Mouse (Mus musculus) B cell, adult 2 months (primary cell): ENCODE measurements around the gene Zcrb1.

Experiments used
- DNase-seq, 2 experiments: peaks; one replicate each; pipeline ENCODE4 v3.0.0; 2022

The Zcrb1 gene

DNA sequence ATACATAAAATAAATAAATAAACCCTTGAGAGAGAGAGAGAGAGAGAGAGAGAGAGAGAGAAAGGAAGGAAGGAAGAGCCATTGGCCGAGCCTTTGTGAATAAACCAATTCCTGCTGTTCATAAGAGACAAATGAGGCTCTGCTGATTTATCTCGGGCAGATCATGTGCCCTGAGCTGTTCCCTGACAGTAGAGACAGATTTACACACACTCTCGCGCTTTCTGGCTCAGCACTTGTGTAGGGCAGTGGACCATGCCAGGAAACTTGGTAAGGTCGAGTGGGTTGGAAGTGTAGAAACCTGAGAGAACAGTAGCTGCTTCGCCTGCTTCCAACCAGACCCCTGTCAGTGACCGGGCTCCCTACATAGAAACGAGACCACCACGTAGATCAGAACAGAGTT lies 29.6 kb downstream of the Zcrb1 start:
- no peak for DNase-seq

DNA sequence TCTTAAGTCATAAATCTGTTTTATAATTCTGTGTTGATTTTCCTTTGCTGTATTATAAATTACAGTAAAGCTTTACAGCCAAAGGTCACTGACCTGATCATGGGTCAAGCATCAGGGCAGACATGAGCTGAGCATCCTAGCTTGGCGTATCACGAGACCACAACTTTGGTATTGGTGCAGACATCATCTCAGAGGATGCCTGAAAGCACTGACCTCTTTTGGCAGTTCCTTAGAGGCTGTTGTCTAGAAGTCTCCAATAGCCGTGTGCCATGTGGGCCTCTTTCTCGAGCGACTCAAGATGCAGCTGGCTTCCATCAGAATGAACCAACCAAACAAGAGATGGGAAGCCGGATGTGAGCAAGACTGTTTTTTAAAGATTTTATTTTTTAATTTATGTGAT lies 32.6 kb downstream of the Zcrb1 start:
- DNase-seq, result no peak

DNA sequence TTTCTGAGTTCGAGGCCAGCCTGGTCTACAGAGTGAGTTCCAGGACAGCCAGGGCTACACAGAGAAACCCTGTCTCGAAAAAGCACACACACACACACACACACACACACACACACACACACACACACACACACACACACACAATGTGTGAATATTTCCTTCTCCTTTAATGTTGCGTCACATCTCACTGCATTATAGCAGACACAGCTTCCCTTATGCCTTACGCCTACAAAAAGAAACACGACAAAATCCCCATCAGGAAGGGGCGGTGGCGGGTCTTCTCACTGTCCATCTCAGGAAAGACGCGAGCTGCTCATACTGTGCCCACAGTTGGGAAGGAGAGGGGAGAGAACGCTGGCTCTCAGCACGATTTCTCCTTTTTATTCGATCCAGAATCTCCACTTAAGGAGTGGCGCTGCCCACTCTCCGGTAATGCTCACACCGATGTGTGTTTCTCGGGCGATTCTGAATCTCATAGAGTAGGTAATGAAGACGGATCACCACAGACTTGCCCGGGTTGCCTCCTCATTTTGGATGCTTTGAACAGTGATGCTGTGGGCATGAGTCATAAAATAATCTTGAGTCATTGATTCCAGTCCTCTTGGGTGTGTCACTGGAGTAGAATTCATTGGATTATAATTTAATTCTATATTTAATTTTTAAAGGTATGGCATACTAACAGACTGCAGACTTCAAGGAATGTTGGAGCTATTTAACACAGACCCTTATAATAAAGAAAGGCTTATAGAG lies 39.6 kb downstream of the Zcrb1 start:
- DNase-seq, result no peak

DNA sequence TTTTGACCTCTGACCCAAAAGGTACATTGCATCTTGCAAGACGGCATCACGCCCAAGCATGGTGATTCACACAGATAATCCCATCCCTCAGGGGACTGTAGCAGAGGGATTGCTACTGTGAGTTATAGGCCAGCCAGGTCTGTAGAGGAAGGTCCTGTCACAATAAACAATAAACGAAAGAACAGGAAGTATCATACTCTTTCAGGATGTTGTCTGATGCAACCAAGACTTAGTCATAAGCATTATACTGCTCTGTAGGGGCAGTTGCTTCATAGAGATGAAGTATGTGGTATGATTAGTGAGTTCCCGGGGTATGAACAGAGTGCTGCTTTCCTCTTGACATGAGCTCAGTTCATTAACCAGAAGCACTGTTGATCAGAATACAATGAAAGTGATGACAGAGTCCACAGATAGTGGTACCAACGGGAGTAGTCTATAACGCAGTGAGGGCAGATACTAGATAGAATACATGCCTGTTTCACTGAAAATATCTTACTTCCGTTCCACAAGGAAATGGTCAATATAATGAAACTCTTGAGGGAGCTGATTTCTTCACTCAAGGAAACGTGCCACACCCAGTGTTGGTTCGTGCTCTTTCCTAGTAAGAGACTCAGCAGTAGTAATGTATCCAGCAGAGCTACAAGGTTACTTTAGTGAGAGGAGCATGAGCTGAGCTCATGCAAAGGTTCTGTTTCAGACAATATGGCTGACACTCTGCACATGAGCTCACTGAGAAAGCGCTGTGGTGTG lies 57.3 kb downstream of the Zcrb1 start:
- no peak for DNase-seq

DNA sequence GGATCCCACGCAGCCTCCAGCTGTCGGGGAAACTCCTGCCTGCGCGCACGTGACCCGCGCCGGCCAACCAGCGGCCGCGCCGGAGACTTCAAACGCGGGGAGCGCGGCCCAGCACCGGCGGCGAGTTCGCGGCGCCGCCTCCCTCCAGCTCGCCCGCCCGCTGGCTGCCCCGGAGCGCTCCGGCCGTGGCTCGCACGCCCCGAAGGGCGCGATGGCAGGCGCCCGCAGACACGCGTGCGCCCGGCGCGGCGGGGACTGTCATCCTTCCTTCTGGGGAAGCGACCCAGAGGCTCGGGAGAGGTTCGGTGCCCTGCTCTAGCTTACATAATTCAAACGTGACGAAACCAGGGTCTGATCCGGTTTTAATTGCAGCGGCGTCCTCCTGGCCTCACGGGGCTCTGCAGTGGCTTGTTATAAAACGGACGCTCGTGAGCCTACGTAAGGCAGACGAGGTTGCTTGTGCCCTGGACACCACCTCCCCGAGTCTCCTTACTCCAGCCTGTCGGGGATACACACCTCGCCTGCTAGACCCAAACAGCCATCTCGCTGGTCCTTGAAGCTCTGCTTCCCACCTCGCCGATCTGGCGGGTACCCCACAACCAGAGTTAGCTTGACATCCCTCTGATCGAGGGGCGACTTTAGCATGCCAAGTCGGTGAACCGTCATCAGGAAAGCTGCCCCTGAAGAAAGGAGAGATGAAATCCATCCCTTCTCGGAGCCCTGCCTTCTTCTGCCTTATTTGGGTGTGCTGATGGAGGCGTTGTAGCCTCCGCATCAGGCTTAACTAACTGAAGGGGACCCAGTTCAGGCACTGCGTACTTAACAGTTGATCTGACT lies 61.0 kb downstream of the Zcrb1 start, which contains the start of gene Yaf2:
Gene Yaf2 (minus strand): TSS at position 11 of the 837 bp plus-strand sequence.
- DNase-seq, result peak; percentile 82 to 84

DNA sequence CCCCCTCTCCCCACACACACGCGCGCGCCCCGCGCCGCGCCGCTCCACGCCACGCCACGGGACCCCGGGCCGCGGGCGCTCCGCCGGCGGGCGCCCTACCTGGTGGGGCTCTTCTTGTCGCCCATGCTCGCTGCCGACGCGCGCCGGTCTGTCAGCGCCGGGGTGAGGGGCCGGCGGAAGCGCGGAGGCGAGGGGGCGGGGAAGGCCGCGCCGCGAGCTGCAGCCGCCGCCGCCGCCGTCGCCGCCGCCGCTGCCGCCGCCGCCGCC lies 61.5 kb downstream of the Zcrb1 start:
- DNase-seq, result no peak
